Mouse (Mus musculus) midbrain, postnatal 0 days (tissue): ENCODE results near the gene Eps8l3. TPM values are rescaled to one million over a fixed set of nuclear protein-coding genes. Genes with fewer than 3 reads are reported as not detected.

Source experiments
- ATAC-seq: fragments of 200-750 bp; cut with Nextera tagmentation; 2 replicates; pipeline ENCODE4 v1.8.0; 2017; ENCODE audit warnings: moderate number of reproducible peaks, mild to moderate bottlenecking, moderate TSS enrichment, moderate library complexity; ENCODE audit not compliant: low FRiP score
- DNase-seq: peaks from one replicate; pipeline ENCODE4 v3.0.0-alpha.2; 2015; ENCODE audit warnings: low spot score
- H3K27ac ChIP-seq: fragments of 300-500 bp; sonication (generic); 2 replicates; pipeline ENCODE4 v1.5.1; 2014; ENCODE audit warnings: low read depth, mild to moderate bottlenecking, low read length, mixed read lengths
- H3K27me3 ChIP-seq: fragments of 300-500 bp; sonication (generic); 2 replicates; pipeline ENCODE4 v1.6.1; 2014; ENCODE audit warnings: low read length, control low read depth, mixed read lengths; ENCODE audit not compliant: insufficient read depth
- H3K36me3 ChIP-seq: fragments of 300-500 bp; sonication (generic); 2 replicates; pipeline ENCODE4 v1.6.1; 2014; ENCODE audit warnings: low read length, control low read depth, mixed read lengths; ENCODE audit not compliant: insufficient read depth
- H3K4me1 ChIP-seq: fragments of 300-500 bp; sonication (generic); 2 replicates; pipeline ENCODE4 v1.6.1; 2014; ENCODE audit warnings: mild to moderate bottlenecking, control low read depth, antibody characterized with exemption, low read length, mixed read lengths; ENCODE audit not compliant: insufficient read depth
- H3K4me2 ChIP-seq: fragments of 300-500 bp; sonication (generic); 2 replicates; pipeline ENCODE4 v1.6.1; 2014; ENCODE audit warnings: low read depth, mild to moderate bottlenecking, low read length, mixed read lengths; ENCODE audit not compliant: poor library complexity, severe bottlenecking
- H3K4me3 ChIP-seq: fragments of 300-500 bp; sonication (generic); 2 replicates; pipeline ENCODE4 v1.5.1; 2014; ENCODE audit warnings: low read depth, mild to moderate bottlenecking, low read length, moderate library complexity
- H3K9ac ChIP-seq: fragments of 300-500 bp; sonication (generic); replicated peaks from 2 replicates; pipeline ENCODE4 v1.6.1; 2014; ENCODE audit warnings: mild to moderate bottlenecking, low read length, moderate library complexity, mixed read lengths; ENCODE audit not compliant: poor library complexity, severe bottlenecking
- H3K9me3 ChIP-seq: fragments of 300-500 bp; sonication (generic); 2 replicates; pipeline ENCODE4 v1.6.1; 2016; ENCODE audit warnings: low read length, control low read depth
- CTCF ChIP-seq: IDR thresholded peaks from 2 replicates; pipeline ENCODE4 v1.5.1; 2016; ENCODE audit warnings: antibody characterized with exemption, mild to moderate bottlenecking
- WGBS: fragments of 180-500 bp; shearing (Covaris S2); extraction: QIAGEN DNeasy Blood & Tissue Kit; methylation state at CpG from one replicate; pipeline ENCODE4 v1.1.7; 2014; 5-methylcytosine and 5-hydroxymethylcytosine counted together
- polyA plus RNA-seq: library from polyadenylated mRNA; unstranded; fragments of >200 nt; fragmentation: Nextera tagmentation; extraction: Ambion mirVana; gene quantifications from 2 replicates; pipeline ENCODE4 v1.2.1, GENCODE M21; 2015
- total RNA-seq: library from RNA; depleted of rRNA; stranded (reverse); fragments of >200 nt; gene quantifications from 2 replicates; pipeline ENCODE4 v1.2.3, GENCODE M21; 2014

Gene Eps8l3
- total and polyA plus RNA-seq, 2 experiments from 2014 or later, result not detected

DNA sequence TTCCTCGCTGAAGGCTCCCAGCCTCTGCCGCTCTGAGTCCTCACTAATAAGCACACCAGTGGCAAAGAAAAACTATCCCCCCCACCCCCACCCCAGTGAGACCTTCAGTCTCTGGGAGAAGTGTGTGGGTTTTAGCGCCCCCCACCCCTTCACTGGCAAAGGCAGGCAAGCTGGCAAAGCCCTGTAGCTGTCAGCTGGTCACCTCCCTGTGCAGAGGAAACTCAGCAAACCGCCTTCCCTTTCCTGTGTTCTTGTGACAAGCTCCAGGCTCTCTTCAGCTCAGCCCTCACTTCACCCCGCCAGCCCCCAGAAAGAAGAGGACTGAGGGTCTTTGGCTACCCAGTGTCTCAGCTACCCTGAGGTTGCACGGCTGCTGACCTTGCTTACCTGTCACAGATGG is 44.4 kb upstream of the Eps8l3 start:
- 0 out of 2 replicates have a peak overlapping the region, but pooled peaks have one; percentile 1 for H3K27ac ChIP-seq
- ATAC-seq, result no peak
- H3K4me1 ChIP-seq, result no peaks in the 10 kb centered on the region
- H3K9ac ChIP-seq, result no peak overlapping the region
- no peak overlapping the region for H3K4me2 ChIP-seq
- H3K36me3 ChIP-seq, result no peaks in the 10 kb centered on the region
- no peak for DNase-seq
- no peak overlapping the region for H3K4me3 ChIP-seq
- H3K27me3 ChIP-seq, result no peaks in the 10 kb centered on the region
- TF ChIP-seq CTCF, result no peak
- no peaks in the 10 kb centered on the region for H3K9me3 ChIP-seq
- WGBS, result 75% methylated on average over 5 of the region's 6 CpGs

DNA sequence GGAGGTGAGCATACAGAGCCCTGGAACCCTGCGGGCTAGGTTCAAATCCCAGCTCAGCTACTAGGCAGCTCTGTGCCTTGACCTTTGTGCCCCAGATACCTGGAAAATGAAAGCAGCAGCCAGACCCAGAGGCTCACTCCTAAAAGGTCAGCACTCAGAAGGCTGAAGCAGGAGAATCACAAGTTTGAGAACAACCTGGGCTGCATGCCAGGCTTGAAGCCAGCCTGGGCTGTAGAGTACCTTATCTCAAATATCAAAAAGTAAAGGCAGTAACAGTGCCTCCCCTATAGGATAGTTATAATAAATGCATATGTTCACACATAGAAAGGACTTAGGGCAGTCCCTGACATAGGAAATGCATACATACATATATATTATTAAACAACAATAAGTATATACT is 43.7 kb upstream of the Eps8l3 start:
- no peak for DNase-seq
- no peak overlapping the region for H3K9ac ChIP-seq
- no peaks in the 10 kb centered on the region for H3K36me3 ChIP-seq
- H3K27me3 ChIP-seq, result no peaks in the 10 kb centered on the region
- H3K4me1 ChIP-seq, result no peaks in the 10 kb centered on the region
- H3K9me3 ChIP-seq, result no peaks in the 10 kb centered on the region
- H3K4me2 ChIP-seq, result no peak overlapping the region
- TF ChIP-seq CTCF, result no peak
- H3K4me3 ChIP-seq, result no peak overlapping the region
- 69% methylated on average over 1 of the region's 1 CpGs for WGBS
- 0 out of 2 replicates have a peak overlapping the region, but pooled peaks have one; percentile 1 for H3K27ac ChIP-seq
- no peak for ATAC-seq

DNA sequence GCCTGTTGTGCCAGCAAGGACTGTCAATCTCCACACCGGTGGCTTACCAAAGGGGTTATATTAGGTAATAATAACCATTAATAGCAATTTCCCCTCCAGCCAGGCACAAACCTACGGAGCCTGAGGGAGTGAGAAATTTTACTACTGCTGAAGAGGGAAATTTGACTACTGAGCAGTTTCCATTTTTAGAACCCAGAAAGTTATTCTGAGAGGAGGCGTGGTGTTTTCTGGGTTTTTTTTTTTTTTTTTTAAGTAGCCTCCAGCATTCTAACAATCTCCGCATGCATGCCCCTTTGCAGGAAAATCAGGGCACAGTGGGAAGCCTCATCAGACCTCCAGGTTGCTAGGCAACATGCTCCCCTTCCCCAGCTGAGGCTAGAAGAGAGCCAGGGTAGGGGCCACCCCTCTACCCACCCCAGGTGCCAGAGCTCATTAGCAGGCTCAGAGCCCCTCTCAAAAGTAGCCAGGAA is 43.1 kb upstream of the Eps8l3 start:
- 12% methylated on average over 4 of the region's 4 CpGs for WGBS
- Histone ChIP-seq H3K36me3 (no peaks in the 10 kb centered on the region), H3K9me3 (no peaks in the 10 kb centered on the region), H3K9ac (no peak overlapping the region), H3K4me3 (no peak overlapping the region), H3K4me2 (no peak overlapping the region), H3K27ac (no peak overlapping the region), H3K4me1 (no peaks in the 10 kb centered on the region), H3K27me3 (no peaks in the 10 kb centered on the region)
- ATAC-seq (no peak), DNase-seq (peak; percentile 69)
- no peak for TF ChIP-seq CTCF

DNA sequence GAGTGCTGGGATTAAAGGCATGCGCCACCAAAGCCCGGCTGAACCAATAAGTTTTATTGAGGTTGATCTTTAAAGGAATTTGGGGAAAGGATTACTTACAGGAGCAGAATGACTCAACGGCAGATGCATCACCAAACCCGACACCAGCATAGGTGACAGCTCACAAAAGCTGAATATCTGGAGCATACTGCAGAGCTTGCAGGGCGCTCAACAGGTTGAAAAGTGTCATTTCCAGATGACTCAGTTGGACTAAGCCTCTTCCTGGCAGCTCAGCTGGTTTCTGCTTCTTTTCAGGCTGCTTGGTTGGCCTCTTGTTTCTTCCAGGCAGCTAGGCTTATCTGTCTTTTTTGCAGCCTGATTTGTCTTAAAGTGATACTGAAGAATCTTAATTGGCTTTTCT is 41.7 kb upstream of the Eps8l3 start:
- Histone ChIP-seq H3K4me2 (no peak overlapping the region), H3K27me3 (no peaks in the 10 kb centered on the region), H3K4me3 (no peak overlapping the region), H3K36me3 (no peaks in the 10 kb centered on the region), H3K4me1 (no peaks in the 10 kb centered on the region), H3K9me3 (no peaks in the 10 kb centered on the region), H3K27ac (no peak overlapping the region), H3K9ac (no peak overlapping the region)
- no peak for DNase-seq
- 92% methylated on average over 5 of the region's 5 CpGs for WGBS
- TF ChIP-seq CTCF, result no peak
- no peak for ATAC-seq

DNA sequence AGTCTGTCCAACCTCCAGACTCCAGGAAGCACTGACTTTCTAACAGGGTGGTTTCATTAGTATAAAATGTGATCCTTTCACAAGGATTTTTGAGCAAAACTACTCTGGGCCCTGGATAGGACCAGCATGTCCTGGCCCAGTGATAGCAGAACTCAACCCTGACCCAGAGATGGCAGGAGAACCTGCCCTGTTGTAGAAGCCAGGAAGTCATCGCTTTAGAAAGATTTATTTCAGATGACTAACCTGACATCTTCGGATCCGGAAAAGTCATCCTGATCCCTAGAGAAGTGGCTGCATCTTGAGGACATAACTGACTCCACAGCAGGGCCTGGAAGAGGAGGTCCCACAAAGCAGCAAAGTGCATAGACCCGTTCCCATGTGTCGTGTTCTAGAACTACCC is 37.2 kb upstream of the Eps8l3 start:
- no peaks in the 10 kb centered on the region for H3K27me3 ChIP-seq
- 92% methylated on average over 5 of the region's 5 CpGs for WGBS
- H3K9me3 ChIP-seq, result no peaks in the 10 kb centered on the region
- DNase-seq (no peak), ATAC-seq (no peak)
- H3K4me2 ChIP-seq, result no peak overlapping the region
- no peak overlapping the region for H3K4me3 ChIP-seq
- no peak overlapping the region for H3K9ac ChIP-seq
- H3K36me3 ChIP-seq, result no peaks in the 10 kb centered on the region
- no peak for TF ChIP-seq CTCF
- H3K4me1 ChIP-seq, result no peaks in the 10 kb centered on the region
- no peak overlapping the region for H3K27ac ChIP-seq

DNA sequence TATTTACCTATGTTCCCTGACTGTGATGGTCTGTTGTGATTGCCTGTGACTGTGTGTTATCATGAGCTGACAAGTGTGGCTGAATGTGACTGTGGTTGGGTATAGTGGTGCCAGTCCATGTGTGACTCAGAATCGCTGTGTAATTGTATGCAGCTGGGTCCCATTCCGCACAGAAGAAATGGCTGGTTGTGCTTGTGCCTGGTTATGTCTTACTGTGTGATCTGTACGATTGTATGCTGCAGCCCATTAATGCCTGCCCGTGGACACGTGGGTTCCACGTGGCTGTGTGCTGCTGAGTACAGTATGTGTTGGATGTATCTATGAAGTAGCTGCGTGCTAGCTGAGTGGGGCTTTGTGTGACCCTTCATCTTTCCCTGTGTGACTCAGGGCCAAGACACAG is 36.2 kb upstream of the Eps8l3 start:
- ATAC-seq, result no peak
- WGBS, result 84% methylated on average over 7 of the region's 7 CpGs
- no peaks in the 10 kb centered on the region for H3K4me1 ChIP-seq
- no peaks in the 10 kb centered on the region for H3K9me3 ChIP-seq
- H3K9ac ChIP-seq, result no peak overlapping the region
- no peaks in the 10 kb centered on the region for H3K36me3 ChIP-seq
- no peaks in the 10 kb centered on the region for H3K27me3 ChIP-seq
- H3K27ac ChIP-seq, result no peak overlapping the region
- DNase-seq, result no peak
- H3K4me3 ChIP-seq, result no peak overlapping the region
- H3K4me2 ChIP-seq, result no peak overlapping the region
- TF ChIP-seq CTCF, result no peak
